Mouse (Mus musculus) kidney, postnatal 10 days (tissue): ENCODE measurements around the gene Hnrnpu.
"Not testable (repeated sequence)": the region's sequence is repeated elsewhere in the genome, so short reads cannot be mapped to it uniquely, and the experiment has no call there.

Experiments
- DNase-seq: peaks from one replicate; pipeline ENCODE4 v3.0.0; 2021; ENCODE audit warnings: mixed read lengths

Hnrnpu gene

DNA sequence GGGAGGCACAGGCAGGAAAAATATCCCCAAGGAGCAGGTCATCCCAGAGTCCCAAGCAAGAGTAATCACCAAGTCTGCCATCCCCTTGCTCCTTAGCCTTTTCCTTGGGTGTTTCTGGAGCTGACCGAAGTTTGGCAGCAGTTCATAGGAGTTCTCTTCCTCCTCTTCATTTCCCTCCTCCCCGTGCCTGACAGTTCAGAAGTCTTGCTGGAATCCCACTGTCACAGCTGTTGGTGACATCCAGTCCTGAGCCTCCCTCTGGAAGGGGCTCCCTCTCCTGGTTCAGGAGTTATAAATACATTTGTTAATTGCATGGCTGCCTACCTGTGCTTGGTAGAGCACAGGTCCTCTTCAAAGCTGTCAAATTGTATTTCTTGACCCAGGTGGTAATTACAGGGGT lies 28.1 kb downstream of the Hnrnpu start:
- no peak for DNase-seq

DNA sequence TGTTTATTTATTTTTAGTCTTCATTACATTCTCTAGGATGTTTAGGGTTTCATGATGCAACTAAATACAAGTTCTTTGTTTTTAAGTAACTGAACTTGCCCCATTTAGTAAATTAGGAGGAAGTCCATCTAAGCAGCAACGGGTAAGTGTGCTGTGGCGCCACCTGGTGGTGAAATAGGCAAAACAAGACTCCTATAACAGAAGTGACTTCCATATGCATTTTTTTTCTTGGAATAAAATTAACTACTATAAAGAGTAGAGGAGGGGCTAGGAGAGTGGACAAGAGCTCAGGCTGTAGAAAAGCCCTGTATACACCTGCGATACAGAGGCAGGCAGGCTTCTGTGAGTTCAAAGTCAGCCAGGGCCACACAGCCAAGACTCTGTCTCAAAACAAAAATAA lies 34.2 kb downstream of the Hnrnpu start:
- DNase-seq, result peak; percentile 90

DNA sequence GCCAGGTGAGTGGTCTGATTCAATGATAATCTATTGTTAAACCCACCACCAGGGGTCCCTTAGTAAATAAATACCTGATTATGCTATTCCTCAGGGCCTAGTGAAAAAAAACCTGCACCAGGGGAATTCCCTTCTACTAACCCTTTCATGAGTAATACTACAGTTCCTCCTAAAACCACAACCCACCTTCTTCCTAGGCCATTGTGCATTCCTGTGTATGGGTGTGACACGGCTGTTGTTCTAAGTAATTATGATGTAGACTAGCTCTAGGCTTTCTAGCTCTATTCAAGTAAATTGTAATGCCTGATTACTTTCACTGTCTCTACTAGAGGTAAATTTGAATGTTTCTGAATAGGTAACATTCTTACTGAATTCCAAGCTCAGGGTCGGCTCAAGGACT lies 36.3 kb downstream of the Hnrnpu start:
- not testable (repeated sequence) for DNase-seq

DNA sequence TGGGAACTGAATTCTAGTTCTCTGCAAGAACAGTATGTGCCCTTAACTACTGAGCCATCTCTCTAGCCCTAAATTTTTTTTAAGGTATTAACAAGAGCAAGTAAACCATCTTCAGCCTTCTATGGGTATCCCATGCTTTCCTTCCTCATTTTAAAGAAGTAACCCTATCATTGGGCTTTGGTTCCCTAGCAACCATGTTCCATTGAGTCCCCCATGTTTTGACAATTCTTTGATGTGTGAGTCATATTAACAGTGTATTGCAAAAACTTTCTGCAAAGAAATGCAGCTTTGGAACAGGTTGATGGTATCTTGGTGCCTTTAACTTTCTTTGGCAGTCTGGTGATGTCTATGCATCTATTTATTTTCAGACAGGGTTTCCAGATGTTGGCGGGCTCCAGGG lies 43.5 kb downstream of the Hnrnpu start:
- no peak for DNase-seq

DNA sequence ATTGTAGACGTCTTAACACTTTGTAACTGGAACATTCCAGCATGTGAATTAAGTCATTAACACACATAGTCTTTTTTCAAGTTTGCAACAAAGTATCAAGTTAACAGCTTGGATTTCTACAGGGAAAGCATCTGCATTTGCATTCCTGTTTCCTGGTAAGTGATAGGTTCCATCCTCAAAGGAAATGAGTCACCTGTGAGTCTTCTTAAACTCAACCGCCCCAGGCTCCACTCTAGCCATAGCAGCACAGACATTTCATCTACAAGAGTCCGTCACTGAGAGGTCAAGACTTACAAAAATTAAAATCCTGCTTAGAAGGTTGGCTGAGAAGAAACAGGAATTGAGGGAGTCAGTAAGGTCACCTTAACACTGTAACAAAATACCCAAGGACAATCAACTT lies 45.9 kb downstream of the Hnrnpu start:
- no peak for DNase-seq

DNA sequence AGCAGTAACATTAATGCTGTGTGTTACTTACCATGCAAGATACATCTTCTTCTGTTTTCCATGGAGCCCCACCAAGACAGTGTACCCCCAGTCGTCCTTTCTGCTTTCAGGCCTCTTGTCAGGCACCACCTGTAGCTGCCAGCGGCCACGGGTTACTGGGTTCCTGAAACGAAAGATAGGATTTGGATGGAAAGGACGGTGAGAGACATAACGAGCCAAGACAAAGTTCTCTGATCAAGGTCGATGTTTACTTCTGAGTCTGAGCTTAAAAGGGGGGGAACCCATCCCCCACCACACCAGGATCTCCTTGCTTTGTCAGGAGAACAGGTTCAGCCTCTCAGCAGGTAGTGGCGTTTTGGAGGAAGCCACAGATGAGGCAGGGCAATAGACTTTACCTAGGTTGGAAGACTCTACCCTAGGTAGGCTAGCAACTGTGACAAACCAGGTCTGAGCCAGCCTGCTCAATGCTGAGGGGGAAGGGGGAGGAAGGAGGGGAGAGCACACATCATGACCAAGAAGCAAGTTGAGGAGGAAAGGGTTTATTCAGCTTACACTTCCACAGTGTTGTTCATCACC lies 49.9 kb downstream of the Hnrnpu start:
- no peak for DNase-seq

DNA sequence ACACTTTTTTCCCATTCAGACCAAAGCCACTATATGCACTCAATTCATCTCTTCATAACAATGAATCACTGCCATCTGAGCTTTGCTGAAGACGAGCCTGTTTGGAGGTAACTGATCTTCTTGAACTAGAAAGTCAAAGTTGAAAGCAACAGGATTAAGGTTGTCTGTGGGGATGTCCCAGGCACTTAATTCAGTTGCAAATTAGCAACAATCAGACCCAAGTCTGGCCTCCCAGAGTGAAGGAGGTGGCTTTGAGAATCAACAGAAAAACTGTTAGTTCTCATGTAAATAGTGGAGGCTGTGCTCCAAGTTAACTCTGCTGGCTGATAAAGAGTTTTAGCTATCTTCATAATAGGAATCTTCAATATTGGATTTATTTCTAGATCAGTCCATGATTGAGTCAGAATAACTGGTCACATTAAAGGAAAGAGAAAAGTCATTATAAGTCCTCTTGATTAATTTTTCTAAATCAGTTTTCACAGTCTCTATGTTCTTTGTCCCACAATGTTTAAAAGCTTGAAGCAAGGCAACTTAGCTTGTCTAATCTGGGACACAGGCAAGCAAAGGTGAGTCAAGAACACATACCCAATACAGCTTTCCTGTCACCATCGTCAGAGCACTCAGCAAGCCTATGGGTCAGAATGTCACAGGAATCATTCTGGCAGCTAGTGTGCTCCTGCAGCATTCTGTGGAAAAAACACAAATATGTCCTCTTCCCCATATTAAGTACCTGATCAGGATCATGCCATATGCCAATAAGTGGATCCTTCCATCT lies 53.5 kb downstream of the Hnrnpu start:
- no peak for DNase-seq

DNA sequence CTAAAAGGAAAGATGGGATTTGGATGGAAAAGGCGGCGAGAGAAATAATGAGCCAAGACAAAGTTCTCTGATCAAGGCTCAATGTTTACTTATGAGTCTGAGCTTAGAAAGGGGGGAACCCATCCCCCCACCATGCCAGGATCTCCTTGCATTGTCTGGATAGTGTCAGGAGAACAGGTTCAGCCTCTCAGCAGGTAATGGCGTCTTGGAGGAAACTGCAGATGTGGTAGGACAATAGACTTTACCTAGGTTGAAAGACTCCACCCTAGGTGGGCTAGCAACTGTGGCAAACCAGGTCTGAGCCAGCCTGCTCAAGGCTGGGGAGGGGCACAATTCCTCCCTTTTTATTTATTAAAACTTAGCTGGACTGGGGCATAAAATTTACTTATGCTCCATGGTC lies 54.3 kb downstream of the Hnrnpu start:
- DNase-seq, result not testable (repeated sequence)

DNA sequence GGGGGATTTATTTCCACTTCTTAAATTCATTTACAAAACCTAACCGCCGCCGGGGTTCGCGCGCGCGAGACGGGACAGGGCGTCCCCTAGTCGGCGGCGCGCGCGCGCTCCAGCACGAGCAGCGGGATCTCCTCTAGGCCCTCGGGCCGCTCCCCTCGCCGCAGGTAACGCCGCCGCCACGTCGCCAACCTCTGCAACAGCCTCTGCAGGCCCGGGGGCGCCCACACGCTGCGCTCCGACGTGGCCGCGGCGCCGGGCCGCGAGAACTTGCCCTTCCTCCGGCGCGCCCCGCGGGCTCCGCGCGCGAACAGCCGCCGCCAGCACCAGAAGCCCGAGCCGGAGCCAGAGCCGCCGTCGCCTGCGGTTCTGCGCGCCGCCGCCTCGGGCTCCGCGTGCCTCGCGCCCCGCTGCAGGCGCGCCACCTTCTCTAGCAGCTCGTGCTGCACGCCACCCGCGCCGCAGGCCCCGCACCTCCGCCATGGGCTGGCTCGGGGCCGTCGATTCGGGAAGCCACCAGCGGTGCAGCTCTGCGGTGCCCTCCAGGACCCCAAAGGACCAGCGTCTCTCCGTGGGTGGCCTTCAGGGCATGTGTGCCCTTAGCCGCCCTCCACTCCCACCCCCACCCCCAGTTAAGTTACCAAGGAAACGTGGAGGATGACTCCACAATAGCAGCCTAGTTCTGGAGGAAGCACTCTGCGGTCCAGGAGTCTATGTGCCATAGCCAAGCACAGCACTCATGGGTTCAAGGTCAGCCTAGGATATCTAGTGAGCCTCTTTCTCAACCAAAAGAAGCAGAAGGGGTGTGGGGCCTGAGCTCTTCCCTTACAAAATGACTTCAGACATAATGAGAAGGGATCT lies 61.3 kb downstream of the Hnrnpu start:
- peak; percentile 81 for DNase-seq

DNA sequence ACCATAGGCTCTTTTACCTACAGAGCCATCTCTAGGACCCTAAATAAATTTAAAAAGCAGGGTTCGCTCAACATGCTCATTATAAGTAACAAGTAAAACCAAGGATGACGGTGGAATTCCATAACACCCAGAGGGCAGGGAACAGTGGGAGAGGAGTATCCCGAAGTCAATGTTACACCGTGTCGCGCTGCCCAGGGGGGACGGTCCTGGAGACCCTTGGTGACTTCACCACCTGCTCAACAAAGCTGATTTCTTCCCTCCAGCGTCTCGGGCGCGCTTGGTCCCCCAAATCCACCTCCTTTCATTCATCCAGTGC lies 61.9 kb downstream of the Hnrnpu start:
- DNase-seq, result no peak

DNA sequence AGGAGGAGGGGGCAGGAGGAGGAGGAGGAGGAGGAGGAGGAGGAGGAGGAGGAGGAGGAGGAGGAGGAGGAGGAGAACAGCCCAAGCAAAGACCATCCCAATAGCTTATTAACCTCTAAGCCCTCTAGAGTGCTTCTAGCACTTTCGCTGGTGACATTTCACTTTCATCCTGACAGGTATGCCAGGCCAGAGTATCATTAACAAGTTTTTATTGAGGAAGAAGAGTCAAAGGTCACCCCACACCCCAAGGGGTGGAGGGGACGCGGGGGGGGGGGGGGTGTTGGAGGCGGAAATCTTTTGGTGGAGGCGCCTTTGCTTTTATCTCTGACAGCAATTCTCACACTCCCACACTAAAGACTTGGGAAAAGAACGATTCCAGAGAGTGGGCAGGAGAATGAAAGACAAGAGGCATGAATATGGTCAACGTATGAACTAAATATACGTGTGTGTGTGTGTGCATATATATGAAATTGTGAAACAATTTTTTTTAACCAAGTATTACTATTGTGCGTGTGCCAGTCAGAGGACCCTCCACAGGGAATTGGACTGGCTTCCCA lies 62.3 kb downstream of the Hnrnpu start:
- DNase-seq, result no peak
